Mouse (Mus musculus): ENCODE measurements around the gene Aanat. TPM values are rescaled to one million over a fixed set of nuclear protein-coding genes. Genes with fewer than 3 reads are reported as not detected.
A peak's percentile ranks its signal among the peaks of the same experiment; 100 is the strongest.
"Not testable (repeated sequence)": the region's sequence is repeated elsewhere in the genome, so short reads cannot be mapped to it uniquely, and the experiment has no call there.

Aanat gene
- polyA plus RNA-seq, 1 experiment from 2014 or later = not detected

DNA sequence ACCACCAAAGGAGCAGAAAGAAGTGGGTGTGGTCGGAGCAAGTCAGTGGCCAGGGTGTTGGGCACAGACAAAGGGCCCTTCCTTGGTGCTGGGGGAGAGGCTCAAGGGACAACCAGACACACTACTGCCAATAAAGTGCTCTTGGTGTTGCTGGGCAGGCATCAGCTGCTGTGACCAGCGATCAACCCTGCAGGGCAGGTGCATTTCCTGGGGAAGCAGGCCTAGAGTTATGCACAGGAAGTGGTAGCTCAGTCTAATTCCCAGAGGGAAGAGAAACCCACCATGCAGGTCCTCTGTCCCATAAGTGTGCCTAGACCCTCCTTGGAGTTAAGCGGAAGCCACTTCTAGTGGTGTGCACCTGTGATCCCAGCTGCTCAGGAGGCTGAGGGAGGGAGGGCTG, 21.5 kb downstream of the Aanat start:
- H3K27me3 ChIP-seq = no peaks in the 10 kb centered on the region
- ATAC-seq = no peak
- DNase-seq (ENCODE audit: low read depth, low spot score) = no peak
- ChIA-PET CTCF (interaction anchor here (0.8 kb wide), 1 partner anchor 15 kb away, joined by 3 read pairs; no protein-coding TSS in a partner anchor), POLR2A (no interaction called here)
- in situ Hi-C loops (cut with MboI; ENCODE audit: low pct_unique_long_range_greater_than_20kb) = no loop called here
- TF ChIP-seq CTCF (IDR thresholded peaks at IDR 0.05) = no peak

GRCm38 (mm10) chr11:116609965-116610630, 23.9 kb downstream of the Aanat start:
- in situ Hi-C loops (cut with MboI; ENCODE audit: low pct_unique_long_range_greater_than_20kb) = no loop called here
- DNase-seq (ENCODE audit: low read depth, low spot score) = no peak
- no peak for ATAC-seq
- CTCF ChIA-PET = interaction anchor here (1.0 to 1.4 kb wide), 3 partner anchors 9 to 18 kb away, joined by 3 to 5 read pairs (median 4); no protein-coding TSS in a partner anchor
- TF ChIP-seq CTCF (IDR thresholded peaks at IDR 0.05) = no peak
- POLR2A ChIA-PET = no interaction called here
- no peaks in the 10 kb centered on the region for H3K27me3 ChIP-seq

DNA sequence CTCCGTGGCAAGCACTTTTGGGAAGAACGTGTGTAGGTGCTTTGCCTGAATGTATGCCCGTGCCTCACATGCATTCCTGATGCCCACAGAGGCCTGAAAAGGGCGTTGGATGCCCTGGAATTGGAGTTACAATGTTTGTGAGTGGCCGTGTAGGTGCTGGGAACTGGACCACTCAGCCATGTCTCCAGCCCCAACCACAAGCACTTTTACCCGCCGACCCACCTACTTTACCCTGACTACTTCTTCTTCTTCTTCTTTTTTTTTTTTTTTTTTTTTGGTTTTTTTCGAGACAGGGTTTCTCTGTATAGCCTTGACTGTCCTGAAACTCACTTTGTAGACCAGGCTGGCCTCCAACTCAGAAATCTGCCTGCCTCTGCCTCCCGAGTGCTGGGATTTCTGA, 24.9 kb downstream of the Aanat start:
- DNase-seq (ENCODE audit: low read depth, low spot score); H3K27me3 ChIP-seq; CTCF ChIA-PET; POLR2A ChIA-PET; in situ Hi-C loops (cut with MboI; ENCODE audit: low pct_unique_long_range_greater_than_20kb); ATAC-seq: not testable (repeated sequence)

DNA sequence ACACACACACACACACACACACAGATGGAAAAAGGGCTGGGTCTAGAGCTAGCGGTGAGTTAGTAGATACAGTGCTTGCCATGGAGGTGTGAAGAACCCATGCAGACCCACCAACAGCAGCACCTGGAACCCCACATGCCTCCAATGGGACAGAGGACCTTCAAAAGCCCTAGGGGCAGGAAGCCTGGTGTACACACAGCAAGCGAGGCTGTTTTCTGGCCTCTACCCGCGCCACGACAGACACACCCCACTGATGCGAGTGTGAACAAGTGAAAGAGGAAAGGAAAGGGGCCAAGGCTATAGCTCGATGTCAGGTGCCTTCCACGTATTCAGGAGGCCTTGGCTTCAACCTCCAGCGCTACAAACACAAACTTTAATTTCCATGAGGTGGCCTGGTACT, 25.7 kb downstream of the Aanat start:
- in situ Hi-C loops (cut with MboI; ENCODE audit: low pct_unique_long_range_greater_than_20kb) = no loop called here
- ChIA-PET CTCF (no interaction called here), POLR2A (no interaction called here)
- ATAC-seq = no peak
- H3K27me3 ChIP-seq = no peaks in the 10 kb centered on the region
- TF ChIP-seq CTCF (IDR thresholded peaks at IDR 0.05) = no peak
- no peak for DNase-seq (ENCODE audit: low read depth, low spot score)

- no peaks in the 10 kb centered on the region for H3K27me3 ChIP-seq
- in situ Hi-C loops (cut with MboI; ENCODE audit: low pct_unique_long_range_greater_than_20kb) = no loop called here
- DNase-seq (ENCODE audit: low read depth, low spot score) = no peak
- TF ChIP-seq CTCF (IDR thresholded peaks at IDR 0.05) = no peak
- ChIA-PET CTCF (no interaction called here), POLR2A (interaction anchor here (0.6 kb wide), 1 partner anchor 31 kb away, joined by 3 read pairs; no protein-coding TSS in a partner anchor)
- ATAC-seq = no peak
Observed at GRCm38 (mm10) chr11:116612554-116612953, 26.3 kb downstream of the Aanat start.

- ChIA-PET POLR2A (interaction anchor here (0.6 kb wide), 1 partner anchor 31 kb away, joined by 3 read pairs; no protein-coding TSS in a partner anchor), CTCF (interaction anchor here (0.9 kb wide), 1 partner anchor 10 kb away, joined by 4 read pairs; no protein-coding TSS in a partner anchor)
- no peak for TF ChIP-seq CTCF (IDR thresholded peaks at IDR 0.05)
- no peaks in the 10 kb centered on the region for H3K27me3 ChIP-seq
- ATAC-seq = no peak
- no peak for DNase-seq (ENCODE audit: low read depth, low spot score)
- in situ Hi-C loops (cut with MboI; ENCODE audit: low pct_unique_long_range_greater_than_20kb) = no loop called here
Observed at GRCm38 (mm10) chr11:116613234-116613633, 27.0 kb downstream of the Aanat start.

DNA sequence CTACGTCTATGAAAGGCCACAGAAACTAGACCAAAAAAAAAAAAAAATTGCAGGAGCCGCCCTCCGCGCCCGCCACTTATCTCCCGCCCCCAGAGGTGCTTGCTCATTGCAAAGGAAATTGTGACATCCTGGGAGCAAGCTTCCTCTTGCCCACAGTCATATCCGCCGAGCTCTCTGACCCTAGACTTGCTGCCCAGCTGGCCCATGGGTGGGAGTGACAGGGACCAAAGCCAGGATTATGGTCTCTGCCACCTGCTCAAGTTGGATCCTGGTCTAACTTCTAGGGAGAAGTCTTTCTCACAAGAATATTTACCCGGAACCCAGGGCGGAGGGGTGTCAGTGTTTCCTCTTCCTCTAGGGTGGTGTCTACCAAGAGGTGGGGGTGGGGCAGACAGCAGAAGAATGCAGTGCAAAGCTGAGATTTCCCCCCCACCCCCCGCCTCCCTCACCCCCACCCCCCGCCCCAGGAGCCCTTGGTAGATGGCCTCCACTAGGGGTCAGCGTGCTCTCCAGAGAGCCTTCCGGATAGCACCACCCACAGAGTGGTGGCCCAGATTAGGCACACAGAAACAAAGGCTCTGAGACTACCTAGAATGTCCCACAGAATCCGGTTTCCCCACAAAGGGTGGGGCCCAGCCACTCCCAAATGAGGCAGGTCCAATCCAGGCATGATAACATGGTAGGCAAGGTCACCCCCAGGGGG, 29.7 kb downstream of the Aanat start:
- no peaks in the 10 kb centered on the region for H3K27me3 ChIP-seq
- in situ Hi-C loops (cut with MboI; ENCODE audit: low pct_unique_long_range_greater_than_20kb) = no loop called here
- ChIA-PET POLR2A (interaction anchor here (0.6 to 1.8 kb wide), 2 partner anchors 23 to 227 kb away, joined by 3 to 4 read pairs; no protein-coding TSS in a partner anchor), CTCF (interaction anchor here (1.1 to 2.0 kb wide), 2 partner anchors 12 to 13 kb away, joined by 3 to 6 read pairs; no protein-coding TSS in a partner anchor)
- DNase-seq (ENCODE audit: low read depth, low spot score) (no peak), ATAC-seq (no peak)
- no peak for TF ChIP-seq CTCF (IDR thresholded peaks at IDR 0.05)

DNA sequence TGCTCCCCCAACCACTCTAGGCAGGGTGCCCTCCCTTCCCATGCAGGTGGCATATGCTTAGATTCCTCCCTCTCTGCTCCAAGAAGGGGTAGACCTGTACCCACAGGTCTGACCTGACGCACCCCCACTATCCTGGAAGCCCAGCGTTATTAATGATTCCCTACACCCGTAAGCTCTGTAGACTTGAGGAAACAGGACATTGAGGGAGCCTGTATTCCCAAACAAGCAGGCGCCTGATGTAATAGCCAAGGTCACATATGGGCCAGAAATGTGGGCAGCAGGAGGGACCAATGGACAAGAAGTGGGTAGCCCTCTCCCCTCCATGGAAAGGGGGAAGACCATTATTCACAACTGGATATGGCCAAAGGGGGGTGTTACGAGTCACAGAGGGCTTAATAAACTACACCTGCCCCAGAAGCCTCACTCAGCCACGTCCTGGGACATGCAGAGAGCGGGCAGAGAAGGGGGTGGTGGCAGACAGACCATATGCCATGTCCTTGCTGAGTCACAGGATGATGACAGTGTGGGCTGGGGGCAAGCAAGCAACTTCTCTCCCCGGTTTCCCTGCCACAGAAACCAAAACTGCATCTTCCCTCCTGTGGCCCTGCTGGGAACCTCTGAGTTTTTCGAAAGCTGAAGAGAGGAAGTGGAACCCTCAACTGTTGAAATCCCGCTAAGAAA, 30.3 kb downstream of the Aanat start:
- H3K27me3 ChIP-seq = no peaks in the 10 kb centered on the region
- ATAC-seq (no peak), DNase-seq (ENCODE audit: low read depth, low spot score) (no peak)
- ChIA-PET POLR2A (no interaction called here), CTCF (interaction anchor here (1.7 to 2.0 kb wide), 2 partner anchors 12 to 30 kb away, joined by 3 to 6 read pairs; no protein-coding TSS in a partner anchor)
- in situ Hi-C loops (cut with MboI; ENCODE audit: low pct_unique_long_range_greater_than_20kb) = no loop called here
- no peak for TF ChIP-seq CTCF (IDR thresholded peaks at IDR 0.05)

GRCm38 (mm10) chr11:116617641-116618040, 31.4 kb downstream of the Aanat start:
- DNase-seq (ENCODE audit: low read depth, low spot score) (peak; percentile 68), ATAC-seq (no peak)
- H3K27me3 ChIP-seq = no peaks in the 10 kb centered on the region
- in situ Hi-C loops (cut with MboI; ENCODE audit: low pct_unique_long_range_greater_than_20kb) = no loop called here
- no peak for TF ChIP-seq CTCF (IDR thresholded peaks at IDR 0.05)
- POLR2A ChIA-PET = no interaction called here
- CTCF ChIA-PET = interaction anchor here (1.7 to 5.0 kb wide), 3 partner anchors 11 to 31 kb away, joined by 3 to 18 read pairs (median 6); no protein-coding TSS in a partner anchor

- DNase-seq (ENCODE audit: low read depth, low spot score) (no peak), ATAC-seq (no peak)
- CTCF ChIA-PET = interaction anchor here (0.6 to 5.0 kb wide), 4 partner anchors 9 to 32 kb away, joined by 3 to 18 read pairs (median 5); no protein-coding TSS in a partner anchor
- POLR2A ChIA-PET = interaction anchor here (0.7 kb wide), 1 partner anchor 51 kb away, joined by 3 read pairs; no protein-coding TSS in a partner anchor
- no peak for TF ChIP-seq CTCF (IDR thresholded peaks at IDR 0.05)
- H3K27me3 ChIP-seq = no peaks in the 10 kb centered on the region
- in situ Hi-C loops (cut with MboI; ENCODE audit: low pct_unique_long_range_greater_than_20kb) = no loop called here
Observed at GRCm38 (mm10) chr11:116618666-116619065, 32.4 kb downstream of the Aanat start.
